Mouse (Mus musculus) CH12.LX (cell line): ENCODE measurements around the gene Nhlrc3. TPM values are rescaled to one million over a fixed set of nuclear protein-coding genes. Genes with fewer than 3 reads are reported as not detected.

Source experiments
- DNase-seq: peaks from one replicate; pipeline ENCODE4 v3.0.0-alpha.2; 2013; ENCODE audit errors: extremely low read depth
- H3K27ac ChIP-seq: 2 replicates; pipeline ENCODE4 v1.5.1; 2012; ENCODE audit warnings: low read depth, mild to moderate bottlenecking, control low read depth, moderate library complexity; ENCODE audit not compliant: insufficient read depth
- H3K27me3 ChIP-seq: replicated peaks from 2 replicates; pipeline ENCODE3; 2012; ENCODE audit warnings: inconsistent platforms
- H3K36me3 ChIP-seq, 2 experiments: replicated peaks in 1 of 2; 2 replicates each; pipeline versions ENCODE3 to v1.6.1; 2012; ENCODE audit warnings: inconsistent platforms in 1 of 2, low read length in 1 of 2, mild to moderate bottlenecking in 1 of 2, mixed read lengths in 1 of 2, moderate library complexity in 1 of 2; ENCODE audit not compliant: control insufficient read depth in 1 of 2, insufficient read depth in 1 of 2
- H3K4me1 ChIP-seq, 2 experiments: 2 replicates each; pipeline ENCODE4 v1.6.1; 2012; ENCODE audit warnings: inconsistent platforms in 1 of 2, moderate library complexity in 1 of 2; ENCODE audit not compliant: insufficient read depth in 2 of 2, control insufficient read depth in 1 of 2
- H3K4me2 ChIP-seq: 2 replicates; pipeline ENCODE4 v1.6.1; 2012; ENCODE audit warnings: low read depth, mild to moderate bottlenecking, control low read depth; ENCODE audit not compliant: poor library complexity, insufficient read depth, severe bottlenecking
- H3K4me3 ChIP-seq, 3 experiments: fragments of 150-350 bp in 1 of 3; sonication (generic) in 1 of 3; replicated peaks in 1 of 3; 2 replicates each; pipeline versions ENCODE3 to v1.5.1; 2011 to 2012; ENCODE audit warnings: low read depth in 2 of 3, low read length in 2 of 3, mild to moderate bottlenecking in 2 of 3, moderate library complexity in 2 of 3, control low read depth in 1 of 3, improper control_type of control experiment in 1 of 3, inconsistent platforms in 1 of 3, mixed read lengths in 1 of 3; ENCODE audit not compliant: poor library complexity in 1 of 3
- H3K79me2 ChIP-seq: replicated peaks from 2 replicates; pipeline ENCODE4 v1.6.1; 2012; ENCODE audit warnings: mild to moderate bottlenecking, moderate library complexity; ENCODE audit not compliant: control insufficient read depth, poor library complexity, insufficient read depth, severe bottlenecking; ENCODE audit errors: extremely low read depth
- H3K9ac ChIP-seq: 2 replicates; pipeline ENCODE4 v1.6.1; 2012; ENCODE audit warnings: low read depth, mild to moderate bottlenecking, control low read depth, moderate library complexity; ENCODE audit not compliant: insufficient read depth
- H3K9me3 ChIP-seq: replicated peaks from 2 replicates; pipeline ENCODE3; 2012; ENCODE audit warnings: low read length, inconsistent platforms, mixed read lengths
- BHLHE40 ChIP-seq: IDR thresholded peaks from 2 replicates; pipeline ENCODE4 v1.6.1; 2011; ENCODE audit warnings: mild to moderate bottlenecking, low read depth, low read length, improper control_type of control experiment
- E2F4 ChIP-seq: IDR thresholded peaks from 2 replicates; pipeline ENCODE4 v1.6.1; 2011; ENCODE audit warnings: low read depth, low read length, improper control_type of control experiment; ENCODE audit not compliant: insufficient replicate concordance
- ELF1 ChIP-seq: IDR thresholded peaks from 2 replicates; pipeline ENCODE4 v1.6.1; 2014; ENCODE audit warnings: low read depth, mild to moderate bottlenecking, inconsistent platforms, low read length, improper control_type of control experiment
- ETS1 ChIP-seq: conservative IDR thresholded peaks from 2 replicates; pipeline ENCODE4 v1.6.1; 2012; ENCODE audit warnings: low read depth, mild to moderate bottlenecking, inconsistent platforms, low read length, improper control_type of control experiment, moderate library complexity
- HCFC1 ChIP-seq: IDR thresholded peaks from 2 replicates; pipeline ENCODE4 v1.6.1; 2012; ENCODE audit warnings: low read depth, mild to moderate bottlenecking, inconsistent platforms, low read length, improper control_type of control experiment
- JUND ChIP-seq: conservative IDR thresholded peaks from 2 replicates; pipeline ENCODE4 v1.6.1; 2011; ENCODE audit warnings: low read depth, low read length, improper control_type of control experiment
- KAT2A ChIP-seq: IDR thresholded peaks from 2 replicates; pipeline ENCODE4 v1.6.1; 2012; ENCODE audit warnings: low read length, improper control_type of control experiment, inconsistent platforms; ENCODE audit not compliant: insufficient replicate concordance
- MAFK ChIP-seq: IDR thresholded peaks from 2 replicates; pipeline ENCODE4 v1.6.1; 2011; ENCODE audit warnings: low read length, improper control_type of control experiment; ENCODE audit not compliant: insufficient replicate concordance
- MAZ ChIP-seq: IDR thresholded peaks from 2 replicates; pipeline ENCODE4 v1.6.1; 2012; ENCODE audit warnings: low read depth, mild to moderate bottlenecking, inconsistent platforms, low read length, improper control_type of control experiment, moderate library complexity
- MEF2A ChIP-seq: IDR thresholded peaks from 2 replicates; pipeline ENCODE4 v1.6.1; 2014; ENCODE audit warnings: low read depth, mild to moderate bottlenecking, inconsistent platforms, low read length, improper control_type of control experiment, borderline replicate concordance
- MXI1 ChIP-seq: IDR thresholded peaks from 2 replicates; pipeline ENCODE4 v1.6.1; 2011; ENCODE audit warnings: mild to moderate bottlenecking, low read depth, low read length, improper control_type of control experiment
- NRF1 ChIP-seq: IDR thresholded peaks from 2 replicates; pipeline ENCODE4 v1.6.1; 2014; ENCODE audit warnings: low read depth, mild to moderate bottlenecking, inconsistent platforms, low read length, improper control_type of control experiment, moderate library complexity
- PAX5 ChIP-seq: IDR thresholded peaks from 2 replicates; pipeline ENCODE4 v1.6.1; 2012; ENCODE audit warnings: low read length, inconsistent platforms, mixed read lengths
- POLR2AphosphoS2 ChIP-seq: IDR thresholded peaks from 2 replicates; pipeline ENCODE4 v1.6.1; 2011; ENCODE audit warnings: low read depth, low read length, improper control_type of control experiment
- RAD21 ChIP-seq: IDR thresholded peaks from 2 replicates; pipeline ENCODE4 v1.6.1; 2011; ENCODE audit warnings: low read depth, mild to moderate bottlenecking, low read length, improper control_type of control experiment, moderate library complexity
- SMC3 ChIP-seq: IDR thresholded peaks from 2 replicates; pipeline ENCODE4 v1.6.1; 2011; ENCODE audit warnings: low read depth, low read length, improper control_type of control experiment
- UBTF ChIP-seq: IDR thresholded peaks from 2 replicates; pipeline ENCODE4 v1.6.1; 2012; ENCODE audit warnings: low read depth, mild to moderate bottlenecking, inconsistent platforms, low read length, improper control_type of control experiment, moderate library complexity
- USF1 ChIP-seq: IDR thresholded peaks from 2 replicates; pipeline ENCODE4 v1.6.1; 2014; ENCODE audit warnings: low read depth, mild to moderate bottlenecking, inconsistent platforms, low read length, improper control_type of control experiment
- ZC3H11A ChIP-seq: IDR thresholded peaks from 2 replicates; pipeline ENCODE4 v1.6.1; 2012; ENCODE audit warnings: low read depth, mild to moderate bottlenecking, inconsistent platforms, low read length, improper control_type of control experiment
- ZKSCAN1 ChIP-seq: IDR thresholded peaks from 2 replicates; pipeline ENCODE4 v1.6.1; 2012; ENCODE audit warnings: low read depth, inconsistent platforms, low read length, improper control_type of control experiment, borderline replicate concordance
- ZMIZ1 ChIP-seq: IDR thresholded peaks from 2 replicates; pipeline ENCODE4 v1.6.1; 2012; ENCODE audit warnings: low read depth, mild to moderate bottlenecking, inconsistent platforms, low read length, improper control_type of control experiment
- ZNF384 ChIP-seq: IDR thresholded peaks from 2 replicates; pipeline ENCODE4 v1.6.1; 2012; ENCODE audit warnings: low read depth, low read length, improper control_type of control experiment, inconsistent platforms
- dilution Hi-C: fragments of 300-500 bp; cut with MboI; formaldehyde crosslinking; loops from 2 replicates; pipeline ENCODE4 v1.14.3; 2020; ENCODE audit warnings: low sequenced_read_pairs; ENCODE audit not compliant: extremely low pct_unique_long_range_greater_than_20kb, extremely low pct_ligation_motif_present
- in situ Hi-C: fragments of 300-500 bp; cut with MboI; formaldehyde crosslinking; loops from 3 replicates; pipeline ENCODE4 v1.14.3; 2019; ENCODE audit warnings: low sequenced_read_pairs, low pct_ligation_motif_present, low pct_unique_long_range_greater_than_20kb, mixed read lengths
- polyA plus RNA-seq: library from polyadenylated mRNA; unstranded; fragments of >175 nt; gene quantifications from 2 replicates; pipeline ENCODE4 v1.2.1, GENCODE M21; 2012; ENCODE audit warnings: low read depth; ENCODE audit not compliant: insufficient read length
- total RNA-seq, 2 experiments: library from RNA; depleted of rRNA; stranded (reverse); fragments of 300-350 nt in 1 of 2; fragments of >200 nt in 1 of 2; gene quantifications; 2 replicates each; pipeline ENCODE4 v1.2.3; 2012 to 2014

Nhlrc3 gene
- total and polyA plus RNA-seq, 3 experiments, result 5.8 to 7.9 (median 7.2) TPM

- Histone ChIP-seq H3K36me3 (peaks cover 74 to 95% of the 10 kb centered on the region in 2 experiments), H3K79me2 (no peaks in the 10 kb centered on the region), H3K27me3 (no peaks in the 10 kb centered on the region), H3K9me3 (no peaks in the 10 kb centered on the region), H3K4me2 (no peak overlapping the region), H3K27ac (no peak overlapping the region), H3K4me1 (no peaks in the 10 kb centered on the region), H3K9ac (no peak overlapping the region), H3K4me3 (no peak overlapping the region)
- dilution Hi-C loops, result no loop called here
- in situ Hi-C loops, result loop anchor here (25.0 kb wide), 1 partner anchor 1191 kb away; the partner anchor contains the start of gene Foxo1
- no peak for TF ChIP-seq ETS1
- TF ChIP-seq MAFK, result no peak
- TF ChIP-seq, all 38 proteins: peak for 0
- no peak for DNase-seq
Measured at GRCm38 (mm10) chr3:53453346-53453745, 9.8 kb downstream of the Nhlrc3 start.

DNA sequence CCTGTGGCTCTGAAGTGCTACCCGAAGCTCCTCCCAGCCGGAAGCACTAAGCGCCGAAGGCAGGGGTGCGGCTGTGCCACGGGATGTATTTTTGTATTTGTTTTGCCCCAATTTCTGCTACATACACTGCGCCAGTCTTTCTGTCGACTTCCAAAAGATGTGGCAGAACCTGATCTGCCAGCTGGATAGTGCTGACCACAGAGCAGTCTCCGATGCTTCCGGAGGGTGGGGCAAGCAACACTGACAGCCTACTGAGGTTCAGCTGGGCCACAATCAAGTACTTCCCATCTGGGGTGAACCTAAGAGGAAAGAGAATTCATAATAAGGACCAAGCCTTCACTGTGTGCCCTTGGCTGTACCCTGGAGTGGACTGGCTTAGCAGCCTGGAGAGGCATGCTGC, 10.8 kb downstream of the Nhlrc3 start:
- Histone ChIP-seq H3K79me2 (no peaks in the 10 kb centered on the region), H3K4me2 (no peak overlapping the region), H3K27me3 (no peaks in the 10 kb centered on the region), H3K9me3 (no peaks in the 10 kb centered on the region), H3K4me3 (no peak overlapping the region), H3K4me1 (no peaks in the 10 kb centered on the region), H3K9ac (no peak overlapping the region), H3K27ac (no peak overlapping the region), H3K36me3 (peaks cover 68 to 86% of the 10 kb centered on the region in 2 experiments)
- in situ Hi-C loops, result loop anchor here (25.0 kb wide), 1 partner anchor 1190 kb away; the partner anchor contains the start of gene Foxo1
- TF ChIP-seq ZKSCAN1 (no peak), ZMIZ1 (no peak), PAX5 (no peak), ELF1 (no peak), USF1 (no peak), MEF2A (no peak), RAD21 (no peak), MXI1 (no peak), JUND (no peak)
- dilution Hi-C loops, result no loop called here
- no peak for DNase-seq

DNA sequence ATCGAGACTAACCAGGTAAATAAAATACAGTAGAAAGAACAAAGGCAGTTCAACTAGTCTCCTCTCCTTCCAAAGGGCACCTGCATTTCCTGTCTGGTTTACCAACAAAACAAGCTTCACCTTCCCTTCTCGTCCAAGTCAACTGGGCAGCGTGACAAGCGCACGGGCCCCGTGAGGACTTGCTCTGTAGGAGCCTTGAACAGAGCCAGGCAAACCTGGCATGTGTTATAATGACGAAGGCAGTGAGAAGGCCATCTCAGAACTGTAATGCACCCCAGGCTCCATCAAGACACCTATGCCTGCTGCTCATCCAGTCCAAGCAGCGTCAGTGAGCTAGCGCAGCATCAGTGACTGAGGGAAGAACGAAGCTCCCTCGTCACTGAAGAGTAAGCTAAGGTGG, 12.5 kb downstream of the Nhlrc3 start:
- in situ Hi-C loops (loop anchor here (25.0 kb wide), 1 partner anchor 1188 kb away; the partner anchor contains the start of gene Foxo1), dilution Hi-C loops (no loop called here)
- no peak overlapping the region for H3K27ac ChIP-seq
- no peak overlapping the region for H3K4me3 ChIP-seq
- no peak overlapping the region for H3K9ac ChIP-seq
- no peaks in the 10 kb centered on the region for H3K9me3 ChIP-seq
- H3K4me2 ChIP-seq, result no peak overlapping the region
- no peaks in the 10 kb centered on the region for H3K27me3 ChIP-seq
- H3K36me3 ChIP-seq, result peaks cover 51 to 76% of the 10 kb centered on the region in 2 experiments
- no peak for TF ChIP-seq E2F4
- TF ChIP-seq POLR2AphosphoS2, result no peak
- TF ChIP-seq ZKSCAN1, result no peak
- no peak for TF ChIP-seq ZC3H11A
- TF ChIP-seq NRF1, result no peak
- TF ChIP-seq BHLHE40, result no peak
- no peak for TF ChIP-seq MAZ
- no peak for TF ChIP-seq ZNF384
- no peak for TF ChIP-seq ZMIZ1
- TF ChIP-seq UBTF, result no peak
- no peak for TF ChIP-seq HCFC1
- no peak for TF ChIP-seq SMC3
- no peak for TF ChIP-seq MAFK
- no peak for TF ChIP-seq KAT2A
- no peaks in the 10 kb centered on the region for H3K79me2 ChIP-seq
- H3K4me1 ChIP-seq, result peaks cover under 1 to 10% of the 10 kb centered on the region in 2 experiments; a peak in 1 of 4 replicates
- no peak for DNase-seq
